Mouse (Mus musculus) c-Kit-positive CD71-positive TER-119-negative erythroid progenitor cells, embryonic 14.5 days (primary cell): Measurements from ENCODE around the gene Mtnr1a.

ENCODE experiments used
- DNase-seq: peaks from one replicate; pipeline ENCODE4 v3.0.0-alpha.2; 2013; ENCODE audit warnings: low read depth

Mtnr1a gene

GRCm38 (mm10) chr8:45109371-45110063 lies 40.6 kb downstream of the Mtnr1a start:
- no peak for DNase-seq

- no peak for DNase-seq
Measured at GRCm38 (mm10) chr8:45110064-45110812, 41.3 kb downstream of the Mtnr1a start.

- DNase-seq = no peak
Measured at GRCm38 (mm10) chr8:45110813-45111104, 41.8 kb downstream of the Mtnr1a start.

- DNase-seq = no peak
Measured at GRCm38 (mm10) chr8:45111820-45112219, 42.9 kb downstream of the Mtnr1a start.

DNA sequence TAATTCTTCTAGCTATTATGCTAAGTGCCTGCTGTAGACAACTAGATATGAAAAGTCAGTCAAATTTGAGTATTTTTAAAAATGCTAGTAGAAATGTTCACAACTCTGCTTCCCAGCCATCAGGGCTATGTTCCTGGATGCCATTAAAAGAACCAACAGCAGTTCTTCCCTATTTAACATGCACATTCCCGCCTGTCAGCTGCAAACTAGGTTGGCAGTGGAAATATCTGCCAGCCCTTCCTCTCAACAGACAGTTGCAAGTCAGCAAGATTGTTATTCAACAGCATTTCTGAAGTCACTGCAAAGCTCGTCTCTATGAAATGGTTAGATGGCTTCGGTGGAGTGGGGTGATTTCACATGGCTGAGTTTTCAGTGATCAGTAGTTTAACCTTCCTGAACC lies 48.7 kb downstream of the Mtnr1a start:
- DNase-seq = no peak

- no peak for DNase-seq
Measured at GRCm38 (mm10) chr8:45125680-45126079, 56.7 kb downstream of the Mtnr1a start.
